Mouse (Mus musculus) lung, embryonic 14.5 days (tissue): ENCODE measurements around the gene Med22. TPM values are rescaled to one million over a fixed set of nuclear protein-coding genes. Genes with fewer than 3 reads are reported as not detected.
A peak's percentile ranks its signal among the peaks of the same experiment; 100 is the strongest.

Experiments
- ATAC-seq: fragments of 200-750 bp; cut with Nextera tagmentation; 2 replicates; pipeline ENCODE4 v1.8.0; 2017; ENCODE audit warnings: mild to moderate bottlenecking, moderate TSS enrichment, moderate library complexity; ENCODE audit not compliant: insufficient read depth
- DNase-seq: peaks from one replicate; pipeline ENCODE4 v3.0.0-alpha.2; 2015
- H3K27ac ChIP-seq: fragments of 300-500 bp; sonication (generic); 2 replicates; pipeline ENCODE4 v1.5.1; 2014; ENCODE audit warnings: low read depth, mild to moderate bottlenecking, moderate library complexity
- H3K27me3 ChIP-seq: fragments of 300-500 bp; sonication (generic); 2 replicates; pipeline ENCODE4 v1.6.1; 2014; ENCODE audit warnings: low read length, control low read depth; ENCODE audit not compliant: insufficient read depth
- H3K36me3 ChIP-seq: fragments of 300-500 bp; sonication (generic); 2 replicates; pipeline ENCODE4 v1.6.1; 2014; ENCODE audit warnings: control low read depth; ENCODE audit not compliant: insufficient read depth
- H3K4me1 ChIP-seq: fragments of 300-500 bp; sonication (generic); 2 replicates; pipeline ENCODE4 v1.6.1; 2014; ENCODE audit warnings: antibody characterized with exemption, control low read depth; ENCODE audit not compliant: insufficient read depth
- H3K4me2 ChIP-seq: fragments of 300-500 bp; sonication (generic); 2 replicates; pipeline ENCODE4 v1.6.1; 2014; ENCODE audit warnings: mild to moderate bottlenecking
- H3K4me3 ChIP-seq: fragments of 300-500 bp; sonication (generic); 2 replicates; pipeline ENCODE4 v1.5.1; 2014; ENCODE audit warnings: low read depth, low read length
- H3K9ac ChIP-seq: fragments of 300-500 bp; sonication (generic); 2 replicates; pipeline ENCODE4 v1.6.1; 2014
- H3K9me3 ChIP-seq: fragments of 300-500 bp; sonication (generic); 2 replicates; pipeline ENCODE4 v1.6.1; 2016; ENCODE audit warnings: low read depth, low read length, control low read depth
- CTCF ChIP-seq: IDR thresholded peaks from 2 replicates; pipeline ENCODE4 v1.5.1; 2016; ENCODE audit warnings: antibody characterized with exemption, low read depth
- WGBS: fragments of 180-500 bp; shearing (Covaris S2); extraction: QIAGEN DNeasy Blood & Tissue Kit; methylation state at CpG from one replicate; pipeline ENCODE4 v1.1.7; 2014; 5-methylcytosine and 5-hydroxymethylcytosine counted together
- polyA plus RNA-seq: library from polyadenylated mRNA; unstranded; fragments of >200 nt; fragmentation: Nextera tagmentation; extraction: Ambion mirVana; gene quantifications from 2 replicates; pipeline ENCODE4 v1.2.1, GENCODE M21; 2014

Gene Med22
- polyA plus RNA-seq, 1 experiment from 2014 or later = 34.6 TPM

DNA sequence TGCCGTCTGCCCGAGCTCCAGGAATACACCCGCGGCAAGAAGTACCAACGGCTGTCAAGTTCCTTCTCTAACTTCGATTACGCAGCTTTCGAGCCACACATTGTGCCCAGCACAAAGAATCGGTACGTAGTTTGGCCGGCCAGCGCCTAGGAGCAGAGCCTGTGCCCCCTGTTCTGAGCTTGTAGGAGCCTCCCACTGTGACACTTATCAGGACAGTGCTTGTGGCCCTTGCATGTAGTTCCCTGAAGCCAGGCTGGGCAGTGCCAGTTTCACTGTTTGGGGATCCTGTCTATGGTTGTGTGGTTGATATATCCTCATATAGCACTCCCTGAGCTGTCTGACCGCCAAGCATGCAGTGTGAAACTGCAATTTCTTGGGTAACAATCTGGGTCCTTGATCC is 6.3 kb upstream of the Med22 start:
- no peak for TF ChIP-seq CTCF
- WGBS = 3% methylated on average over 13 of the region's 13 CpGs
- Histone ChIP-seq H3K4me1 (peaks cover 2% of the 10 kb centered on the region; the same call in 1 of the 2 replicates), H3K9ac (peak overlapping the region; percentile 74), H3K4me3 (peak overlapping the region; percentile 76), H3K27me3 (no peaks in the 10 kb centered on the region), H3K36me3 (peaks cover 70% of the 10 kb centered on the region), H3K9me3 (no peaks in the 10 kb centered on the region), H3K27ac (peak overlapping the region; percentile 61; the same call in 1 of the 2 replicates), H3K4me2 (peak overlapping the region; percentile 96)
- peak; percentile 9 for ATAC-seq
- no peak for DNase-seq

DNA sequence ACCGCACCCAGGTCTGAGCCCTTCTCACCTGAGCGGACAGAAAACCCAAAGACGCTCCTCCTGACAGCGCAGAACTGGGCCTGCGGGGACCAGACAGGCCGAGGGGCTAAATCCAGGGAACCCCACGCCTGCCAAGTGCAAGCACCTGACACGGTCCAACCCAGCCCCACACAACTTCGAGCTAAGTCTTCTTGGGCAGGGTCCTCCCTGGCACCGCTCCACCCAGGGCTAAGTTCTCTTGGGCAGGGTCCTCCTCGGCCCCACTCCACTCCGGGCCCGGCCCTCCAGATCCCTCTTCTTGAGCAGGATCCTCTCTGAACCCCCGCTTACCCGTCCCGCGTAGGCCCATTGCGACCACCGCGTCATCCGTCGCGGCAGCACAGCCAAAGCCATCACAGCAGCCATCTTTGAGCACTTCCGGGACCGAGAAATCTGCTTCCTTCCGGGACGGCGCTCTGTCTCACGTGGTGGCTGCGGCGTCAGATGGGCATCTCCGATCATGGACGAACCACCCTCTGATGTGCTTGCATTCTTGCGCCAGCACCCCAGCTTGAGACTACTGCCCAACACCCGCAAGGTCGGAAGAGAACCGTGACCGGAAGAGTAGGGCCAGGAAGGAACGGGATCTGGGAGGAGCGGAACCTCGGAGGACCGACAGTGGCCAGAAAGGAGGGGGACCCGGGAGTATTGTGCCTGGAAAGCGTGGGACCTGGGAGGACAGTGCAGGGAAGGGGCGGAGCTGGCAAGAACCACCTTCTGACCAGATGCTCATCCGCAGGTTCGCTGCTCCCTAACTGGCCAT is 5.7 kb upstream of the Med22 start, which contains the start of the genes Surf2 and Surf1:
Surf2 (plus strand) TSS at position 441 of the 802 bp plus-strand sequence.
Surf1 (minus strand) TSS at position 604 of the 802 bp plus-strand sequence.
- Histone ChIP-seq H3K4me2 (peak within 1 kb of the TSS; percentile 96), H3K9ac (peak within 1 kb of the TSS; percentile 74), H3K27me3 (no peaks in the 10 kb centered on the region), H3K27ac (peak within 1 kb of the TSS; percentile 61), H3K4me1 (peaks cover 2% of the 10 kb centered on the region; the same call in 1 of the 2 replicates), H3K4me3 (peak within 1 kb of the TSS; percentile 76), H3K36me3 (peaks cover 70% of the 10 kb centered on the region), H3K9me3 (no peaks in the 10 kb centered on the region)
- under 1% methylated on average over 47 of the region's 47 CpGs for WGBS
- DNase-seq (peak; percentile 88), ATAC-seq (peak; percentile 71)
- no peak for TF ChIP-seq CTCF

DNA sequence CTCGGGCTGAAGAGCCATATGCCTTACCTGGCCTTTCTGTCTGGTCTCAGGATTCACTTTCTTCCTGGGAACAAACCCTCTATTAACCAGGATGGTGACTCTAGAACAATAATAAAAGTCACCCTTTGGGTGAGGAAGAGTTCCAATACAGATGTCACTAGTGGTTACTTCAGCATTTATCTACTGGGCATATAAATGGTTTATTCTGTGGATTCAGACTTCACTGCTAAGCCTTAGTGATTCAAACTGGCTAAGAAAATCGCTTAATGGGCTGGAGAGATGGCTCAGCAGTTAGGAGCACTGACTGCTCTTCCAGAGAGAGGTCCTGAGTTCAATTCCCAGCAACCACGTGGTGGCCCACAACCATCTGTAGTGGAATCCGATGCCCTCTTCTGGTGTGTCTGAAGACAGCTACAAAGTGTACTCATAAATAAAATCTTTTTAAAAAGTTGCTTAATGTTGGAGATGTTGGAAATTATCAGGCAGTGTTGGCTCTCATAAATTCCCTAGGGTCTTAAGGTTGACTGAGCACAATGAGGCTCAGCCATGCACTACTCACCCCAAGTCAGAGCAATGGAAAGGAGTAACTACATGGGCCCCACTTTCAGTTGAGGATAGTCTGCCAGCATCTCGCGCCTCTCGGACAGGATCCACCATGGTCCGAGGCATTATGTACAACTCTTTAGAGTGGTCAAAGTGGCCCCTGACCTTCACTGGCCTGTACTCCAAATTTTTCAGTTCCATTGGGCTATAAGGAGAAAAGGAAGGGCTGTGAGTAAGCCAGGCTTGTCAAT is 3.9 kb upstream of the Med22 start:
- peaks cover 2% of the 10 kb centered on the region; the same call in 1 of the 2 replicates for H3K4me1 ChIP-seq
- TF ChIP-seq CTCF = no peak; the same call in 1 of the 2 replicates
- H3K9ac ChIP-seq = no peak overlapping the region
- no peak overlapping the region for H3K27ac ChIP-seq
- ATAC-seq = no peak
- H3K9me3 ChIP-seq = no peaks in the 10 kb centered on the region
- no peaks in the 10 kb centered on the region for H3K27me3 ChIP-seq
- no peak overlapping the region for H3K4me3 ChIP-seq
- WGBS = 56% methylated on average over 8 of the region's 8 CpGs
- 0 out of 2 replicates have a peak overlapping the region, but pooled peaks have one; percentile 10 for H3K4me2 ChIP-seq
- no peak for DNase-seq
- H3K36me3 ChIP-seq = peaks cover 53% of the 10 kb centered on the region

DNA sequence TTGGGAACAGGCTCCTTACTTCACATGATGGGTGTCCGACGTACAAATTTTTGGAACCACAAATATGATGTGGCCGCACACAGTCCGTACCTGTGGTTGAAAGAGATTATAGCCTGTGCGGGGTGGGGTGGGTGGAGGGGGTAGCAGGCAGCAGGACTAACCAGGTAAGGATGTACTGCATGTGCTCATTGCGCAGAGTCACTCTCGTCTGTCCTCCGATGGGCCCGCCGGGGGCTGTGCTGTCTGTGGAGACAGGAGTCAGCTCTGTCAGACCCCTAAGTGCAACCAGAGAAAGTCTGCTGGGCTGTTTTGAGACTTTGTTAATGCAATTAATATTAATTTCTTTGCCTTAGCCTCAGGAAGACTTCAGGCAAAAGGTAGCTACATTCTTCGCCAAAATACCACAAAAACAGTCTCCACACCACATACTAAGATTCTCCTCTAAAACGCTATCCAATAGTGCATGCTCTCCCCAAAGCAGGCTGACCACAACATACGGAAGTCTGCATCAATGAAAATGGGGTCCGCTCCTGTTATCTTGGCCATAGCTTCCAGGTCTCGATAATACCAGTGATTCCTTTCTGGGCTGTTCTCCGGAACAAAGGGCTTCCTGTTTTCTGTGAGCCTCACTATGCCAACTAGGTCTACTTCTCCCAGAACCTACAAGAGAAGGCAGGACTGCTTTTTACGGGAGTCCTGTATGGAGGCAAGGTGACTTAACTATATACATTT is 3.1 kb upstream of the Med22 start:
- no peak for TF ChIP-seq CTCF
- Histone ChIP-seq H3K27me3 (no peaks in the 10 kb centered on the region), H3K4me2 (no peak overlapping the region), H3K9me3 (no peaks in the 10 kb centered on the region), H3K36me3 (peaks cover 51% of the 10 kb centered on the region), H3K27ac (no peak overlapping the region), H3K9ac (no peak overlapping the region), H3K4me3 (no peak overlapping the region), H3K4me1 (peaks cover 10% of the 10 kb centered on the region)
- 80% methylated on average over 17 of the region's 17 CpGs for WGBS
- DNase-seq (no peak), ATAC-seq (no peak)

DNA sequence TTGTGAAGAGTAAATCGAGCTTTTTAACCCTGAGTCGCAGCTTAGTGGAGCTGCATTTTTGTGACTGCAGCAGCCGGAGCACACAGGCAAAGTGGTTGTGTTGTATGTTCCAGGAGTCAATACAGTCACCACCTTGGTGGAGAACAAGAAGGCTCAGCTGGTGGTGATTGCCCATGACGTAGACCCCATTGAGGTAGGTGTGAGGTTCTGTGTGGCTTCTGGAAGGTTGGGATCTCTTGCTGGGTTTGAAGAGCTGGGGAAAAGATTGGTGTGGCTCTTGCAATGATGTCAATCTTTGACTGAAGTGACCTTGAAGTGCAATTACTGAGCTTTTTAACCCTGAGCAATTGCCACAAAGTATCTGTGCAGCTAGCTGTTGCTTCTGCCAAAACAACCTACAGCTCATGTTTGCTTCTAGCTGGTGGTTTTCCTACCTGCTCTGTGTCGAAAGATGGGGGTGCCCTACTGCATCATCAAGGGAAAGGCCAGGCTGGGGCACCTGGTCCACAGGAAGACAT is 1.8 kb upstream of the Med22 start:
- peak overlapping the region; percentile 87 for H3K4me3 ChIP-seq
- H3K36me3 ChIP-seq = peaks cover 56% of the 10 kb centered on the region
- no peak for DNase-seq
- no peaks in the 10 kb centered on the region for H3K9me3 ChIP-seq
- peaks cover 11% of the 10 kb centered on the region for H3K4me1 ChIP-seq
- H3K9ac ChIP-seq = peak overlapping the region; percentile 97
- peak overlapping the region; percentile 42; the same call in 1 of the 2 replicates for H3K27ac ChIP-seq
- ATAC-seq = no peak
- H3K4me2 ChIP-seq = peak overlapping the region; percentile 85
- no peaks in the 10 kb centered on the region for H3K27me3 ChIP-seq
- no peak for TF ChIP-seq CTCF
- 59% methylated on average over 5 of the region's 5 CpGs for WGBS

GRCm38 (mm10) chr2:26910994-26911765 is 703 bp upstream of the Med22 start:
- H3K4me2 ChIP-seq = peak overlapping the region; percentile 85
- peak overlapping the region; percentile 97 for H3K9ac ChIP-seq
- TF ChIP-seq CTCF = no peak
- DNase-seq (peak; percentile 69), ATAC-seq (peak; percentile 25)
- under 1% methylated on average over 35 of the region's 37 CpGs for WGBS
- peaks cover 67% of the 10 kb centered on the region for H3K36me3 ChIP-seq
- H3K27ac ChIP-seq = peak overlapping the region; percentile 94
- H3K9me3 ChIP-seq = no peaks in the 10 kb centered on the region
- H3K27me3 ChIP-seq = no peaks in the 10 kb centered on the region
- peak overlapping the region; percentile 87 for H3K4me3 ChIP-seq
- peaks cover 8% of the 10 kb centered on the region; the same call in 1 of the 2 replicates for H3K4me1 ChIP-seq
